Mouse (Mus musculus) macrophage (primary cell): ENCODE measurements around the gene Gm49337. TPM values are rescaled to one million over a fixed set of nuclear protein-coding genes. Genes with fewer than 3 reads are reported as not detected.

Experiments used
- H3K27ac ChIP-seq: fragments of 350-480 bp; formaldehyde crosslinking; 2 replicates; pipeline ENCODE4 v1.9.0; 2021
- H3K36me3 ChIP-seq: fragments of 350-480 bp; formaldehyde crosslinking; 2 replicates; pipeline ENCODE4 v1.9.0; 2021; ENCODE audit errors: inconsistent target
- H3K4me3 ChIP-seq: fragments of 350-480 bp; formaldehyde crosslinking; 2 replicates; pipeline ENCODE4 v1.9.0; 2021; ENCODE audit errors: inconsistent target
- H3K79me2 ChIP-seq: fragments of 350-480 bp; formaldehyde crosslinking; 2 replicates; pipeline ENCODE4 v1.9.0; 2021; ENCODE audit errors: inconsistent target
- WGBS: methylation state at CpG from one replicate; pipeline ENCODE4 v1.1.7; 2026; ENCODE audit warnings: inconsistent platforms; ENCODE audit not compliant: missing documents; 5-methylcytosine and 5-hydroxymethylcytosine counted together
- polyA plus RNA-seq: library from polyadenylated mRNA; stranded (reverse); fragments of 250-400 nt; gene quantifications from 3 replicates; pipeline ENCODE4 v1.2.4, GENCODE M21; 2018; ENCODE audit warnings: inconsistent platforms

Gene Gm49337
- polyA plus RNA-seq, 1 experiment from 2014 or later: not detected

- Histone ChIP-seq H3K27ac (no peak overlapping the region), H3K36me3 (no peaks in the 10 kb centered on the region), H3K79me2 (no peaks in the 10 kb centered on the region), H3K4me3 (no peak overlapping the region)
- 86% methylated on average over 6 of the region's 6 CpGs for WGBS
Measured at GRCm38 (mm10) chr4:116291561-116291960, 118.4 kb downstream of the Gm49337 start.

DNA sequence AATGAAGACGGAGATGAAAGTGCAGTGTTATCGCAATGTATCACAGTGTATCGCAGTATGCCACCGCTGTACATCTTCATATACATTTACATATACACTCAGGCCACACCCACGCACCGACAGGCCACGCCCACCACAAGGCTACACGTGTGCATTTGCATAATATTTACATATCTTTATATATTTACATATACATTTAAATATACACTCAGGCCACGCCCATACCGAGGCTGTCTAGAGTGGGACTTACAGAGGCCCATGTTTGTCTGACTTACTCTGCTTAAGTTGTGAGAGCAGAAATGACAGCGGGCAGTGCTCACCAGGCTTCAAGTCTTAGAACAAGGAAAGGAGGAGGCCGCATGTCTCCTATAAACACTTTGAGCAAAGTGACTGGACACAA lies 120.1 kb downstream of the Gm49337 start:
- no peak overlapping the region for H3K4me3 ChIP-seq
- no peaks in the 10 kb centered on the region for H3K79me2 ChIP-seq
- no peak overlapping the region for H3K27ac ChIP-seq
- WGBS: 82% methylated on average over 11 of the region's 12 CpGs
- no peaks in the 10 kb centered on the region for H3K36me3 ChIP-seq

DNA sequence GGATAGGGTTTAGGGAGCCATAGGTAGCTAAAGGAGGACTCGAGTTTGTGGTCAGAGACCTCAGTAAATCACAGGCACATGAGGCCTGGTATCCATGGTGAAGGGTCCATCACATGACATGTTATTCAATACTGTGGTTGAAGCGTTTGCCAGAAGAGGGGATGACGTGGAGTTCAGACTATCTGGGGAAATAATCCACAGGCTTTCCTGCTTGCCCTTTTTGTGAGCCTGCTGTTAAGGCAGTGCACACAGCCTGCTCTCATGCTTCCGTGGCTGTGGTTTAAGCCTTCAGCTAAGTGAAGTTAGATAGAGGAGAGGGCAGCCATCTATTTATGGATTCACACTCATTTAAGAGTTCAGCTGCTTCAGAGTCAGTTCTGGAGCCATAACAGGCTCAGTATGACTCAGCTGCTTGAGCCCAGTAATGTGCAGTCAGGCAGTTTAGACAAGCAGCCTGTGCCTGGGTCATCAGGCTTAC lies 127.7 kb downstream of the Gm49337 start:
- WGBS: 3% methylated on average over 4 of the region's 4 CpGs
- Histone ChIP-seq H3K36me3 (no peaks in the 10 kb centered on the region), H3K79me2 (no peaks in the 10 kb centered on the region), H3K4me3 (no peak overlapping the region), H3K27ac (peak overlapping the region; percentile 85)

- Histone ChIP-seq H3K79me2 (no peaks in the 10 kb centered on the region), H3K36me3 (peaks cover 10% of the 10 kb centered on the region; the same call in 1 of the 2 replicates), H3K4me3 (no peak overlapping the region), H3K27ac (no peak overlapping the region)
- 88% methylated on average over 1 of the region's 1 CpGs for WGBS
Measured at GRCm38 (mm10) chr4:116304551-116304950, 131.4 kb downstream of the Gm49337 start.

DNA sequence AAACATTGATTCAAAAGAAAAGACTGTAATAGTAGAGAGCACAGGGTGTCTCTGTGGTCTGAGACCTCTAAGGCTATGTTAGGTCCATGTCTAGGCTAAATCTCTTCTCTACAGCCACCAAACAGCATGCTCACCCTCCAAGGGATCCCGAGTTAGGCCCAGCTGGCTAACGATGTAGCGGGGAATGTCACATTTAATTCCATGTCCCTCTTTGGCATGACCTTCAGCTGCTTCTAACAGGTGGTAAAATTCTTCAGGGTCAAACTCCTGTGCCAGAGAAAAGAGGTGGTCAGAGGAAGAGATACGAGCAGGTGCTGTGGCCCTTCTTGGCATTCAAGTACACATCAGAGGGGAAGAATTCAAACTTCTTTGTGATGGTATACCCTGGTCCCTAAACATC lies 144.4 kb downstream of the Gm49337 start:
- Histone ChIP-seq H3K36me3 (0 out of 2 replicates have a peak, but pooled peaks cover 4% of the 10 kb centered on the region), H3K79me2 (no peaks in the 10 kb centered on the region), H3K27ac (no peak overlapping the region), H3K4me3 (no peak overlapping the region)
- 100% methylated on average over 4 of the region's 4 CpGs for WGBS

- 91% methylated on average over 6 of the region's 6 CpGs for WGBS
- Histone ChIP-seq H3K27ac (no peak overlapping the region), H3K4me3 (no peak overlapping the region), H3K36me3 (no peaks in the 10 kb centered on the region), H3K79me2 (no peaks in the 10 kb centered on the region)
Measured at GRCm38 (mm10) chr4:116322127-116322526, 148.9 kb downstream of the Gm49337 start.

- Histone ChIP-seq H3K27ac (no peak overlapping the region), H3K4me3 (no peak overlapping the region), H3K36me3 (no peaks in the 10 kb centered on the region), H3K79me2 (no peaks in the 10 kb centered on the region)
- 100% methylated on average over 3 of the region's 3 CpGs for WGBS
Measured at GRCm38 (mm10) chr4:116329256-116329655, 156.1 kb downstream of the Gm49337 start.

DNA sequence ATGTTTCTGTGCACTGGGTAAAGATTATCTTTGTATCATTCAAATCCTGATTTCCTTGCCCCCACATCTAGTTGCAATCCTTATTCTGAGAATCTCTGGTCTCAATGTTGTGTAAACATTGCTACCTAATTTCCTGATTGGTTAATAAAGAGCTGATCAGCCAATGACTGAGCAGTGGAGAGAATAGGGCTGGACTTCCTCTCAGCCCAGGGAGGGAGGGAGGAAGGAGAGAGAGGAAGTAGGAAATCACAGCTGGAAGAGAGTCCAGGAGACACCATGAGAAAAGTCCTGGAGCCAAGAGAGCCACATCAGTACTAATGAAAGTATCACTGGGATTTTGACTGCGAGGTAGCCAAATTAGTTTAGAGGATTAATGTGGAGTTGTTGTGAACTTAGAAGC lies 163.1 kb downstream of the Gm49337 start:
- WGBS: 90% methylated on average over 1 of the region's 1 CpGs
- H3K79me2 ChIP-seq: no peaks in the 10 kb centered on the region
- H3K27ac ChIP-seq: no peak overlapping the region
- H3K4me3 ChIP-seq: no peak overlapping the region
- H3K36me3 ChIP-seq: no peaks in the 10 kb centered on the region

DNA sequence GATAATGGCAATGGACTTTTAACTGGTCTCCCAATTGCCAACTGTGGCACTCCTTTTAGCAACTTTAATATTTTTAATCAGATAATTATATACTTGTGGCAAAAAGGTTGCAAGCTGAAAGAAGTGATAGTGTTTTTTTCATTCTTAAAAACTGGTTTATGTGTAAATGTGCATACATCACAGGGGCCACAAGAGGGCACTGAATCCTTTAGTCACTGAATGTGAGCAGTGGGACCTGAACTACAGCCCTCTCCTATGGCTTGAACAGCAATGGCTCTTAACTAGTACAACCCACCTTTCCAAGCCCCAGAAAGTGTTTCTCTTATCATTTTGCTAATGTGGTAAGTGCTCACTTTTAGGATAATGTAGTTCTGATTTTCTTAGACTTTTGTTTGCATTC lies 168.9 kb downstream of the Gm49337 start:
- Histone ChIP-seq H3K27ac (no peak overlapping the region), H3K4me3 (no peak overlapping the region), H3K79me2 (no peaks in the 10 kb centered on the region), H3K36me3 (no peaks in the 10 kb centered on the region)

Other genes with a start within 250 kb of the Gm49337 start
- not detected in 3 replicates for gene Dmbx1, start 233.5 kb upstream of the Gm49337 start, polyA plus RNA-seq
- 0.09 TPM in 1 of 3 replicates, not detected in the others for gene Faah, start 155.5 kb upstream of the Gm49337 start, polyA plus RNA-seq
- gene Nsun4, start 119.5 kb upstream of the Gm49337 start, polyA plus RNA-seq: 4.4 to 6.4 TPM (median 6.0 TPM) in 3 replicates
- 366 to 481 TPM (median 405 TPM) in 3 replicates for gene Uqcrh, start 98.3 kb upstream of the Gm49337 start, polyA plus RNA-seq
- 19.7 to 34.0 TPM (median 33.3 TPM) in 3 replicates for gene Lrrc41, start 98.1 kb upstream of the Gm49337 start, polyA plus RNA-seq
- gene Rad54l, start 49.7 kb upstream of the Gm49337 start, polyA plus RNA-seq: 2.2 to 12.5 TPM (median 3.6 TPM) in 3 replicates
- gene Pomgnt1, start 49.5 kb upstream of the Gm49337 start, polyA plus RNA-seq: 16.6 to 29.9 TPM (median 17.1 TPM) in 3 replicates
- gene Lurap1, start 22.0 kb upstream of the Gm49337 start, polyA plus RNA-seq: 0.09 to 0.10 TPM in 2 of 3 replicates, not detected in the other
- not detected in 3 replicates for gene Tspan1, start 5.8 kb upstream of the Gm49337 start, polyA plus RNA-seq
- not detected in 3 replicates for gene 1700042G07Rik, start within 50 bp of the Gm49337 start, polyA plus RNA-seq
- gene Pik3r3, start 48.2 kb downstream of the Gm49337 start, polyA plus RNA-seq: 0.47 to 1.1 TPM (median 0.63 TPM) in 3 replicates